Mouse (Mus musculus): ENCODE results near the gene Crebrf.

The Crebrf gene

DNA sequence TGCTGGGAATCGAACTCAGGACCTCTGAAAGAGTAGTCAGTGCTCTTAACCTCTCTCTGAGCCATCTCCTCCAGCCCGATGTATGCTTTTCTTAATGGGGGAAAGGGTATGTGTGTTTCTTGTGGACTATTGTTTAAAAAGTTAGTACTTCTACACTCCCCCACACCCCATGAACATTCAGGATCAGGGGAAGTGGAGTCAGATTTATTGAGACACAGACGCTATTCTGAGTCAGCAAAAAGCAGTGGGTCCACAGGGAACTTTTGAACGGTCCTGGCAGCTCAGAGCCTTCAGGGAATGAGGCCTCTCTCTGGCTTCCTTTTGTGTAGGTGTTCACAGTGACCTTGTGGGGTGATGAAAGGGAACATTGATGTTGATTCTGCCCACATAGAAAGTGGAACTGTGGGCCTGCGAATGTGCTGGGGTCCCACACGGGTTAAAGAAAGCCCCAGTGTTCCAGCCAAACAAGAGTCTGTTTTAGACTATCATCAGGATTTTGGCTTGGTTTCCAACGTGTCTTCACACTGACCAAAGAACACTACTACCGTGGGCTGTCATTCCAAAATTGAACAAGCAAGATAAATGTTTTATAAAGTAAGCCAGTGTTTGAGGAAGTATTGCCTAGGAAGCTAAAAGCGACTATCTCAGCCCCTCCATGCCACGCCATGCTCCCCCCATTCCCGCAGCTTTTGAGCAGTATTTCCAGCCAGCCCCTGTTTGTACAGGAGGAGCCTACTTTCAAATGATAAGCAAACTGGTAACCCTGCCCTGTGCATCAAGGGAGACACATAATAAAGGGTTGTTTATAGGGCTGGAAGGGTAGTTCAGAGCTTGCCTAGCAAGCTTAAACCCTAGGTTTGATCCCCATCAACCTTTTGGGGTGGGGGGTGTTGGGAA is 9.7 kb upstream of the Crebrf start:
- no peak for DNase-seq

- no peak for DNase-seq
Measured at GRCm38 (mm10) chr17:26707066-26707465, 8.4 kb upstream of the Crebrf start.

GRCm38 (mm10) chr17:26708499-26708898 is 7.0 kb upstream of the Crebrf start:
- no peak for DNase-seq

- peak; percentile 26 for DNase-seq
Measured at GRCm38 (mm10) chr17:26708993-26709590, 6.4 kb upstream of the Crebrf start.

DNA sequence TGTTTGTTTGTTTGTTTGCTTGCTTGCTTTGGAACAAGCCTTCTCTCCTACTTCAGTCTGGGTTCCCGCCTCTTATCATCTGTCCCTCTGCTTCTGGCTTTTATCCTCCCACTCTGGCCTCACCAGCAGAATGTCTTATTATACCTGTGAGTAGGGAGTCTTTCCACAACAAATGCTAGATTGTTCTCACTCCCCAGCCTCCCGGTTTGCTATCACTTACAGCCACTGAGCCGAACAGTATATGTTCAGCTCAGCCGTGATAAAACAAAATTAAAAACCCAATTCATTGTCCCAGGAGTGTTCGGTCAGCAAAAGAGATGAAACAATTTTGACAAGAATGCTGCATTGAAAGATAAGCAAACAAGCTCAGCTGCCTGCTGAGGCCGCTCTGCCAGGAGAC is 5.4 kb upstream of the Crebrf start:
- no peak for DNase-seq

DNA sequence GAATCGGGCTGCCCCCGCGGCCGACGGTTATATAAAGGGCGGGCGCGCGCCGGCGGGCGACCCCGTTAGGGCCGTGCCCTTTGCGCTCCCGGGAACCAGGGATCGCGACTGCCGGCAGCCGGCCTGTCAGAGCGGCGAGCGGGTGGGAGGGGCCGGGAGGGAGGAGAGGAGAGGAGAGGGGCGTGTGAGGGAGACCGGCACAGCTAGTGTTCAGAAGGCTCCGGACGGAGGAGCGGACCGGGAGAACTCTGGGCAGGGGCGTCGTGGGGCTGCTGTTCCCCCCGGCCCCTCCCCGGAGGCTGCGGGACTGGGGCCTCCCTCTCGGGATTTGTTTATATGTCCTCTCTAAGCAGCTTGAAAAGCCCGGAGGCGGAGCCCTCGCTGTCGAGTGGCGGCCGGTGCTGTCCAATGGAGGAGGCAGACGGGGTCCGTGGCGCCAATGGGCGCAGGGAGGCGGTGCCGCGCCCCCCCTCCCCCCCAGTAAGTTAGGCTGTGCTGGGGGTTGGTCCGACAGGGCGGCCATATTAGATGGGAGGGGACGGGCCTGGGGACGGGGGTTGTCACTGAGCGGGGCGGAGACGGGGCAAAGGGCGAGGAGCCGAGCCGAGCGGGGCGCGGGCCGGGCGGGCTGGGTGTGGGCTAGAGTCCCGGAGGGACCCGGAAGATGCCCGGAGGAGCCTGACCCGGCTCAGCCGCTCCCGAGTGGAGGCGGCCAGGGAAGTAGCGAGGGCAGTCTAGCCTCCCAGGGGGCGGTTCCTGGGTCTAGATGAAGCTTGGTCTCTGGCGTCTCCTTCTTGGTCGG is 667 bp downstream of the Crebrf start:
- peak; percentile 95 for DNase-seq

DNA sequence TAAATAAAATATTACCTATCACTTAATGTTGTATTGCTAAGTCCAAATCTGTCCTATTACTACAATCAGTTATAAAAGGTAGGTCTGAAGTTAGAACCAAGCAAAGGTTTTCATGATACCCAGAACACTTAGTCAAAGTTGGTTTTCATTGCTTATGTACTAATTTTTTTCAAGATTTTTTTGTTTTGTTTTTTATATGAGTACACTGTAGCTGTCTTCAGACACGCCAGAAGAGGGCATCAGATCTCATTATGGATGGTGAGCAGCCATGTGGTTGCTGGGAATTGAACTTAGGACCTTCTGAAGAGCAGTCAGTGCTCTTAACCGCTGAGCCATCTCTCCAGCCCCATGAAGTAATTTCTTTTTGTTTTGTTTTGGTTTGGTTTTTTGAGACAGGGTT is 2.4 kb downstream of the Crebrf start:
- no peak for DNase-seq

GRCm38 (mm10) chr17:26719405-26719804 is 4.0 kb downstream of the Crebrf start:
- no peak for DNase-seq

- no peak for DNase-seq
Measured at GRCm38 (mm10) chr17:26721802-26722201, 6.4 kb downstream of the Crebrf start.

DNA sequence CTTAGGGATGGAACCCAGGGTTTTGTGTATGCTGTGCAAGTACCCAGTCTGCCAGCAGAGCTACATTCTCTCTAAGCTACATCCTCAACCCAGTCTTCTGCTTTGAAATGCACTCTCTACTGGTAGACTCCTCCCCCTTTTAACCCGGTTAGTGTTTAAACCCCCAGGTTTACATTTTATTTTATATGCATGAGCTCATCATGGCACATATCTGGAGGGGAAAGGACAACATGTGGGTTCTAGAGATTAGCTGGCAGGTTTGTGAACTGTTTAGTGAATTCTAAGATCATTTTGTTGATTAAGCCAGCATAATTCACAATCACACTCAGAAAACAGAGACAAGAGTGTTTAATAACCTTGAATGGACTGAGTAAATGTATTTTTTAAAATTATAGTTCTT is 9.3 kb downstream of the Crebrf start:
- no peak for DNase-seq

GRCm38 (mm10) chr17:26726674-26727073 is 11.2 kb downstream of the Crebrf start:
- no peak for DNase-seq

GRCm38 (mm10) chr17:26727110-26727755 is 11.8 kb downstream of the Crebrf start:
- no peak for DNase-seq

DNA sequence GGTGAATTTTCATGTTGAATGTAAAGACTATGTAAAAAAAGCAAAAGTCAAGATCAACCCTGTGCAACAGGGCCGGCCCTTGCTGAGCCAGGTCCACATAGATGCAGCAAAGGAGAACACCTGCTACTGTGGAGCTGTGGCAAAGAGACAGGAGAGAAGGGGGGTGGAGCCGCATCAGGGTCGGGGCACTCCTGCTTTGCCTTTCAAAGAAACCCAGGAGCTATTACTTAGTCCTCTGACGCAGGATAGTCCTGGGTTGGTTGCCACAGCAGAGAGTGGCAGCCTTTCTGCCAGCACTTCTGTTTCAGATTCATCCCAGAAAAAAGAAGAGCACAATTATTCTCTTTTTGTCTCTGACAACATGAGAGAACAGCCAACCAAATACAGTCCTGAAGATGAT is 27.1 kb downstream of the Crebrf start:
- no peak for DNase-seq

DNA sequence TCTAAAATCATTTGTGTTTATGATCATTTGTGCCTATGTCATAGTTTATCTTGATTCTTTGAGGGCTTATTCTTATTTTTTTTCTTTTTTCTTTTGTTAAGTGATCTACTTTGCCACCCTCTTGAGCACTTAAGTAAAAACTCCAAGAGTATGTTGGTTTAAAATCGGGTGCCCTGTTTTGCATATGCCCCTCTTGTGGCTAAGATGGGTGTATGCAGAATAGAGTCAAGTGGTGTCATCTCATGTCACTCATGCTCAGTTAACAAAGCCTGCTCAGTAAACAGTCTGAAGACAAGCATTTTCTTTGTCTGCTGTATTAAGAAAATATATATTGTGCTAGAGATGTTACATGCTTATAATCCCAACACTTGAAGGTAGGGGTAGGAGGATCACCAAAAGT is 27.8 kb downstream of the Crebrf start:
- DNase-seq: no peak

DNA sequence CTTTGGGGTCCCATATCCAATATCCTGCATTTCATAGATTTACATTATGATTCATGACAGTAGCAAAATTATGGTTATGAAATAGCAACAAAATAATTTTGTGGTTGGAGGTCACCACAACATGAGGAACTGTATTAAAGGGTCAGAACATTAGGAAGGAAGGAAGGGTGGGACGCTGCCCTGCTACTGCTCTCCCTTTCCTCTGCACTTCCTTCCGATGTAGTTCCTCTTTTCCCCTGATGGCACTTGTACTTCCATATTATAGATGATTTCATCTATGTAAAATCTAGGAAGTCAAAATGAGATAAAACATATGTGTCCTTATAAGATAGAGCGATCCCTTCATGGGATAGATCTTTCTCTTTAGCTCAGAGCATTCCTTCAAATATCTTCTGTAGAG is 34.5 kb downstream of the Crebrf start:
- no peak for DNase-seq

DNA sequence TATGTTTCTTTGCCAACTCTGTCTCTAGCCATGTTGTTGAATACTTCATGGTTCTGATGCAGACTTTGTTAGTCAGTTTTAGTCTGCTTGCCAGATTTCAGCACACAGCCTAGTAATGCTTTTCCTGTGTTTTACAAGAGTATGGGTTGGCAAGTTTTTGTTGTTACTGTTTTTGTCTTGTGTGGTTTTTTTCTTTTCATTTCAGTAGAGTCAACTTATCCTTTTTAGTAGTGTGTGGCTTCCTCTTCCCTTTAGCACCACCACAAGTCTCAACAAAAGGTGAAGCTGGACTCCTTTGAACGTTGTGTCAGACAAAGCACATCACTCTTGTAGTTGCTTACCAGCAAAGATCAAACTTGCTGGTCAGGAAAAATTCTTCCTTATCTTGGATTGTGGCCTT is 36.8 kb downstream of the Crebrf start:
- DNase-seq: no peak

- DNase-seq: no peak
Measured at GRCm38 (mm10) chr17:26753476-26753875, 38.0 kb downstream of the Crebrf start.

- no peak for DNase-seq
Measured at GRCm38 (mm10) chr17:26767100-26767753, 51.8 kb downstream of the Crebrf start.

GRCm38 (mm10) chr17:26767754-26768124 is 52.3 kb downstream of the Crebrf start:
- DNase-seq: no peak

GRCm38 (mm10) chr17:26776211-26776610 is 60.8 kb downstream of the Crebrf start:
- no peak for DNase-seq

GRCm38 (mm10) chr17:26778001-26778400 is 62.6 kb downstream of the Crebrf start:
- DNase-seq: no peak

- DNase-seq: no peak
Measured at GRCm38 (mm10) chr17:26778430-26779100, 63.1 kb downstream of the Crebrf start.
